Mouse (Mus musculus) layer of hippocampus, postnatal 25 days (tissue): ENCODE measurements at regions not wholly inside any gene's neighbourhood (a gene's known extent, or its start where the extent isn't known, plus 50 kb on each side); places are given as distances from the start of the nearest gene placed in this dataset.

Experiments used
- DNase-seq, 2 experiments: peaks; one replicate each; pipeline ENCODE4 v3.0.0; 2022; ENCODE audit warnings: mixed read lengths in 2 of 2, low spot score in 1 of 2; ENCODE audit errors: extremely low spot score in 1 of 2

DNA sequence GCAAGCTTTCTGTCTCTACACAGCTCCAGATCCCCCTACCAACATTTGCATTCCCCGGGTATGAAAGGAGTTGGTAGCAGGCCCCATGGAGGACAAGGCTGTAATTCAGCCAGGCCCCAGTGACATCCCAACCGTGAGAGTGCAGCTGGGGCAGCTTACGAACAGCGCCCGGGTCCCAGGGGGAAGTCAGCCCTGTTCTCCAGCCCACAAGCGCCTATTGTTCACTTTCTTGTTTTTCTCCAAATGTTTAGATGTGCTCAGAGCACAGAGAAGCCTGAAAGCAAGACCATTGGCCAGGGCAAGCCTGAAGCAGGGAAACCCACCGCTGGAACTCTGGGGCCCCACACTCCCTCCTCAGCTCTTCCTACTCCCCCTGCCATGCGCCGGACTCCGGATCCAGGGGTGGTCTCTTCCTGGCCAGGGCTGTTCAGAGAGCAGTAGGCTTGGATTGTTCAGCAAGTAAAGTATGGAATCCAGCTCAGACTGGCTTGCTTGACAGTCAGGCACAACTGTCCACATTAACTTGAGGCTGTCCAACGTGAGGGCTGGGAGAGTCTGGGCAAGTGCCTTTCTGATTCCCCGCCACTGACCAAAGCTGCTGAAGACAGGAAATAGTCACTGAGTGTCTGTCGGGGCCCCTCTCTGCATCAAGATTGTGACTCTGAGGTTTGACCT lies 142.4 kb downstream of the Zfp36l1 start:
- no peak for DNase-seq

GRCm38 (mm10) chr12:79969346-79970226 lies 143.2 kb downstream of the Zfp36l1 start:
- no peak for DNase-seq

GRCm38 (mm10) chr12:79968676-79969075 lies 144.1 kb downstream of the Zfp36l1 start:
- DNase-seq: no peak

DNA sequence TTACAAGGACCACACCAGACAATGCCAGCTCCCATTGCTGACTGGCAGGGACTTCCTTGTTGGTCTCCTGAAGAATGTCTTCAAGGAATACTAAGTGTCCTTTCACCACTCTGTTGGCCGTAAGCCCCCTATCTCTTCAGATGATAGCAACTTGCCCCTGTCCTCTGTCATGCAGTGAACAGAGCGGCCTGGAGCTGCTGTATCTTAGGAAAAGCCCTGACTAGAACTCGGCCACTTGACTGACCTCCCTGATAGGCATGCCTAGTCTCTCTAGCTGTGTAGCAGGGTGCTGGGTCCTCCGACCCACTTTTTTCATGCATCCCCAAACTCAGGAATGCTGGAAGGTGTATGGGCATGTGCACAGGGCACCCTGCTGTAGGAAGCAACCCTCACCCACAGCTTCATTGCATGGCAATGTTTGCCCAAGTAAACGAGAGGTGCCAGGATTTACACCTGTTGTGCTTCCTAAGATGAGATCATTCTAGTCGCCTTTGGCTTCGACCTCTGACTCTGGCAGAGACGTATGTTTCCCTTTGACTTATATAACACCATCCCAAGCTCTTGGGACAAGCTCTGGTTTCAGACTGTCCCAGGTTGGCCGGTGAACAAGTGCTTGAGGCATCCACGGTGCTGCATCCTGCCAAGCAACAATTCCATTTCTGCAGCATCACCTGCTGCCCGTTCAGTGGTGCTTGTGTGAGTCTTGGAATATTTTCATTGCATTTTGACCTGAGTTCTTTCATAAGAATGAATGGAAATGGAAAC lies 145.1 kb downstream of the Zfp36l1 start:
- no peak for DNase-seq

DNA sequence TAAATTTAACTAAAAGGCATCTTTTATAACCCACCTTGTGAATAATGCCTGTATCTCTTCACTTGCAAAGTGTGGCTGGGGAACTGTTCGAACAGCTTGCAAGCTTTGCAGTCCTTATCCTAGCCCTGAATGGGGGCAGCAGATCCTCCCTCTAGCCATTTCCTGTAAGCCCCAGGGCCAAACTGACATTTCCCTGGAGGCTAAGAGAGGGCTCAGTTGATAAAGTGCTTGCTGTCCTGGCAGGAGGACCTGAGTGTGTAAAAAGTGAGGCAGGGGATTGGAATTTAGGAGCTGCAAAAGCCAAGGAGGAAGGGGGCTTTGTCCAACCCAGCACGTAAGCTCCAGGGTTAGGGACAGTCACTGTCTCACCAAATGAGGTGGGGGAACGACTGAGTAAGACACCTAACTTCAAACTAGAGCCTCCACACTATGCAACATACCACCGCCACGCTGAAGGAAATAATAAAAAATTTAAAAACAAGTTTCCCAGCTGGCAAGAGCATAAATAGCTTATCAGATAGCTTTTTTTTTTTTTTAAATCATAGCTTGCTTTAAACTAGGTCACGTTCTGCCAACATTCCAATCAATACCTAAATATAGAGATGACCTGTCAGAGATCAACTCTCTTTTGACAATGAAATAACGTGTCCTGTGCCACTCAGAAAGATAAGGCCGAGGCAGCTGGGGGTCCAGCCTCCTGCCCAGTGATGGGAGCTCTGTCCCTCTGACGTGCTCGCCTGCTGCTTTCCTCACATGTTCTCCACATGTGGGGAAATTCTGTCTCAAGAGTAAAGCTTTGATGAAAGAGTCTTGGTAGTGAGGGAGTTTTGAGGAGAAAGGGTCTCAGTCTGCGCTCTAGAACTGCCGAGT lies 146.0 kb downstream of the Zfp36l1 start:
- no peak for DNase-seq

DNA sequence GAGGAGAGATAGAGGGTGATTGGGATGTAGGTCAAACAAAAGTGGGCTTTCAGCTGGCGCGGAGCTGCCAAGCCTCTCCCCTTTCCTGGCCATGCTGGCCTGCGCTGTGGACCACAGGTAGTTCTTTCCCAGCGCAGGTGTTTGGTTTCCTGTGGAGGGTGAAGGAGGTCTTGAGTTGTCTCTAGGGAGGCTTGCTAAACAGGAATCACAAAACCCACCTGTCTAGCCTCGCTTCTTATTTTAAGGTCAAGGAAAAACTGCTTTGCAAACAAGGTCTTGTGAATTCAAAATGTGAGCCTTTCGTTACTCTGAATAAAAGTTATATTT lies 146.6 kb downstream of the Zfp36l1 start:
- DNase-seq: no peak

- DNase-seq: peak; percentile 39 to 47
These were observed 147.1 kb downstream of the Zfp36l1 start for GRCm38 (mm10) chr12:79965471-79966288.

- no peak for DNase-seq
These were observed 149.3 kb downstream of the Zfp36l1 start for GRCm38 (mm10) chr12:79963443-79964025.

- no peak for DNase-seq
These were observed 150.1 kb downstream of the Zfp36l1 start for GRCm38 (mm10) chr12:79962649-79963236.

- no peak for DNase-seq
These were observed 150.9 kb downstream of the Zfp36l1 start for GRCm38 (mm10) chr12:79961881-79962280.

GRCm38 (mm10) chr12:79961076-79961475 lies 151.7 kb downstream of the Zfp36l1 start:
- no peak for DNase-seq

DNA sequence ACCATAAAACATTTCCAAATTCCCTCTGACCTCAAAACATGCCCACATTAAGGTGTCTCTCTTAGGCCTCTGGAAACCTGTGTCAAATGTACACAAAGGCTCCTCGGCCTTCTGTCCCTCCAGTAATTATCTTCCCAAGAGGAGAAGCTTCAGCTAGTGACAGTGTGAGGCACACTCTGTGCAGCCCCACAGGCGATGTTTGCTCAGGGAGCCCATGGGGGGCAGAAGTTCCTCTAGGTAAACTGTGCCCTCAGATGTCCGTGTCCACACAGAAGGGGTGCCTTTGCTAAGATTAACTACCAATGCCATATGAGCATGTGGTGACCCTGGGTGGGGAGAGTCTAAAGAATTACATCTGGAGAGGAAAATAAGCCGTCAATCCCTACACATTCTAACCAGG lies 152.4 kb downstream of the Zfp36l1 start:
- no peak for DNase-seq

DNA sequence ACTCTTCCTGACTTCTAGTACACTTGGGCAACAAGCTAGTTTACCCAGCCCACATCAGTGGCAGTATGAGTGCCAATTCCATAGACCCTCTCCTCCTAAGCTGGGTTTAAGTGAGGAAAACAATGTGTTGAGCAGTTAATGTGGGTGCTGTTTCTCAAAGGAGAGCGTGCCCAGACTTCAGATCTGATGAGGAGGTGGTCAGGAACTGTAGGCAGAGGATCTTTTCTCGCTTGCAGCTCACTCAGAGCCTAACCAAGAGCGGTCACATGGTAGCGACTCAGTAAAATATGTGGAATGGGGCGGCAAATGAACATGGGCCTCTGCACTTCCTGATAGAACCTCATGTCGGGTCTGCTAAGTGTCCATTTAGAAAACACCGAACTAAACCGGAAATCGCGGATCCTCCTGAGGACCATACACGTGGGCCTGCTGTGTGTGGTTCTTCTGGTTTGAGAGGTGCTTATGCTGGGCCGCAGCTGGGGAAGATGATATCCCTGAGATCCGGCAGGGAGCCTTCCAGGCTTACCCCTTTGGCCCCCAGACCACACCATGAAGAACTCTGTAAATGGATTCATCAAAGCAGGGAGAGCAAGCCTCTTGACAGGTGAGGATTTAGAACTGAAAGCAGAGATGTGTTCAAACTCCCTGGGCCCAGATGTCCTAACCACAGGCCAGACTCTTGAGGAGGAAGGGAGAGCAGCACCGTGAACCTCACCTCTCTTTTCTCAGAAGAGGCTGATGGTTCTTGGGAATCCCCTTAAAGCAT lies 153.1 kb downstream of the Zfp36l1 start:
- no peak for DNase-seq

DNA sequence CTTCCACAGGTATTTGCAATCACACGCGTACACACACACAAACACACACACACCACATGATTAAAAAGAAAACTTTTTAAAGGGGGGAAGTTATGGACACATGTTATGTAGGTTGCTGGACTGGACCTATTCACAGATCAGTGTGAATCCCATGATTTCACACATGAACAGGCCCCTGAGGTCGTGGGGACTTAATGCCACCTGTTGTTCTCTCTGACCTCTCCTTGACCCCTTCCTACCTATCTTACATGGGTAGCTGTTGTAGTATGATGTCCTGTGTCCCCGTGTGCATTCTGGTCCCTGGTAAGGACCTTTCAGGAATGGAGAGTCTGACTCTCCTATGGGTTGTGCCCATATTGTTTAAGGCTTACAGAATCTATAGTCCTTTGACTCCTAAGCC lies 155.6 kb downstream of the Zfp36l1 start:
- DNase-seq: no peak

- DNase-seq: no peak
These were observed 156.5 kb downstream of the Zfp36l1 start for GRCm38 (mm10) chr12:79956351-79956750.

DNA sequence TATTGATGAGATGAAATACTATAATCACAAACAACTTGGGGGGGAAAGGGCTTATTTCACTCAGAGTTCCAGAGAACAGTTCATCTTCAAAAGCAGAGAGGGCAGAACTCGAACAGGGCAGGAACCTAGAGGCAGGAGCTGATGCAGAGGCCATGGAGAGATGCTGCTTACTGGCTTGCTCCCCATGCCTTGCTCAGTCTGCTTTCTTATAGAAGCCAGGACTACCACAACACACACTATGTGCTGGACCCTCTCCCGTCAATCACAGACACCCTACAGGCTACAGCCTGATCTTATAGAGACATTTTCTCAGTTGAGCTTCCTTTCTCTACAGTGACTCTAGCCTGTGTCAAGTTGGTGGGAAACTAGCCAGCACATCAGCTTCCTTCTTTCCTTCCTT lies 157.3 kb downstream of the Zfp36l1 start:
- DNase-seq: no peak

GRCm38 (mm10) chr12:79950579-79951112 lies 162.2 kb downstream of the Zfp36l1 start:
- DNase-seq: no peak
